Mouse (Mus musculus) stomach, postnatal 0 days (tissue): ENCODE data around the gene Olfr59. TPM values are rescaled to one million over a fixed set of nuclear protein-coding genes. Genes with fewer than 3 reads are reported as not detected.

Experiments used
- ATAC-seq: fragments of 200-750 bp; cut with Nextera tagmentation; 2 replicates; pipeline ENCODE4 v1.8.0; 2017; ENCODE audit not compliant: low FRiP score, low TSS enrichment
- DNase-seq: peaks from one replicate; pipeline ENCODE4 v3.0.0-alpha.2; 2016; ENCODE audit warnings: low spot score
- H3K27ac ChIP-seq: fragments of 300-500 bp; sonication (generic); replicated peaks from 2 replicates; pipeline ENCODE4 v1.5.1; 2014; ENCODE audit warnings: mild to moderate bottlenecking, control low read depth
- H3K27me3 ChIP-seq: fragments of 300-500 bp; sonication (generic); 2 replicates; pipeline ENCODE4 v1.6.1; 2014; ENCODE audit warnings: low read length; ENCODE audit not compliant: control insufficient read depth, insufficient read depth
- H3K36me3 ChIP-seq: fragments of 300-500 bp; sonication (generic); 2 replicates; pipeline ENCODE4 v1.6.1; 2014; ENCODE audit warnings: low read length, mixed read lengths; ENCODE audit not compliant: control insufficient read depth, insufficient read depth
- H3K4me1 ChIP-seq: fragments of 300-500 bp; sonication (generic); replicated peaks from 2 replicates; pipeline ENCODE4 v1.6.1; 2014; ENCODE audit warnings: antibody characterized with exemption; ENCODE audit not compliant: control insufficient read depth, insufficient read depth
- H3K4me2 ChIP-seq: fragments of 300-500 bp; sonication (generic); replicated peaks from 2 replicates; pipeline ENCODE4 v1.6.1; 2014; ENCODE audit warnings: low read depth, mild to moderate bottlenecking, control low read depth, moderate library complexity
- H3K4me3 ChIP-seq: fragments of 300-500 bp; sonication (generic); 2 replicates; pipeline ENCODE4 v1.5.1; 2014; ENCODE audit warnings: low read depth, low read length, control low read depth
- H3K9ac ChIP-seq: fragments of 300-500 bp; sonication (generic); 2 replicates; pipeline ENCODE4 v1.6.1; 2014; ENCODE audit warnings: mild to moderate bottlenecking, low read length, control low read depth, mixed read lengths
- H3K9me3 ChIP-seq: fragments of 300-500 bp; sonication (generic); 2 replicates; pipeline ENCODE4 v1.6.1; 2016; ENCODE audit warnings: low read length; ENCODE audit not compliant: control insufficient read depth
- CTCF ChIP-seq: IDR thresholded peaks from 2 replicates; pipeline ENCODE4 v1.5.1; 2016; ENCODE audit warnings: antibody characterized with exemption, low read depth, mild to moderate bottlenecking, moderate library complexity
- EP300 ChIP-seq: optimal IDR thresholded peaks from 2 replicates; pipeline ENCODE3; 2016; ENCODE audit warnings: antibody characterized with exemption
- WGBS: fragments of 180-500 bp; shearing (Covaris S2); extraction: QIAGEN DNeasy Blood & Tissue Kit; methylation state at CpG from one replicate; pipeline ENCODE4 v1.1.7; 2014; 5-methylcytosine and 5-hydroxymethylcytosine counted together
- polyA plus RNA-seq: library from polyadenylated mRNA; unstranded; fragments of >200 nt; fragmentation: Nextera tagmentation; extraction: Ambion mirVana; gene quantifications from 2 replicates; pipeline ENCODE4 v1.2.1, GENCODE M21; 2015

The Olfr59 gene
- polyA plus RNA-seq, 1 experiment from 2014 or later = not detected

GRCm38 (mm10) chr11:74337931-74338330 is 54.4 kb downstream of the Olfr59 start, which contains the start of gene Olfr410:
TSS of gene Olfr410 (minus strand) at chr11:74338031.
- Histone ChIP-seq H3K36me3 (no peaks in the 10 kb centered on the region), H3K4me3 (no peak within 1 kb of the TSS), H3K27me3 (no peaks in the 10 kb centered on the region), H3K4me2 (no peak within 1 kb of the TSS), H3K9ac (no peak within 1 kb of the TSS), H3K4me1 (no peaks in the 10 kb centered on the region), H3K9me3 (no peaks in the 10 kb centered on the region), H3K27ac (no peak within 1 kb of the TSS)
- no peak for TF ChIP-seq EP300
- TF ChIP-seq CTCF = no peak
- WGBS = 73% methylated on average over 6 of the region's 6 CpGs
- ATAC-seq (no peak), DNase-seq (no peak)

Other genes with a start within 250 kb of the Olfr59 start
- not detected in 2 replicates for gene Olfr139, start 227.2 kb upstream of the Olfr59 start, polyA plus RNA-seq
- gene Olfr399, start 227.1 kb upstream of the Olfr59 start, polyA plus RNA-seq = not detected in 2 replicates
- gene Zfp616, start 213.8 kb upstream of the Olfr59 start, polyA plus RNA-seq = not detected in 2 replicates
- gene Olfr401, start 170.0 kb upstream of the Olfr59 start, polyA plus RNA-seq = not detected in 2 replicates
- gene Olfr402, start 130.2 kb upstream of the Olfr59 start, polyA plus RNA-seq = not detected in 2 replicates
- gene Olfr403, start 97.5 kb upstream of the Olfr59 start, polyA plus RNA-seq = not detected in 2 replicates
- gene Olfr43, start 72.4 kb upstream of the Olfr59 start, polyA plus RNA-seq = not detected in 2 replicates
- gene Olfr406, start 23.9 kb upstream of the Olfr59 start, polyA plus RNA-seq = not detected in 2 replicates
- gene Olfr410, start 54.3 kb downstream of the Olfr59 start, polyA plus RNA-seq = not detected in 2 replicates
- not detected in 2 replicates for gene Olfr411, start 68.9 kb downstream of the Olfr59 start, polyA plus RNA-seq
- gene Olfr412, start 78.3 kb downstream of the Olfr59 start, polyA plus RNA-seq = not detected in 2 replicates